Mouse (Mus musculus) liver, postnatal 0 days (tissue): ENCODE measurements around the gene Inmt.

Experiments
- CTCF ChIP-seq: sonication (generic); IDR thresholded peaks from 2 replicates; pipeline ENCODE4 v1.5.1; 2016; ENCODE audit warnings: antibody characterized with exemption, low read depth
- EP300 ChIP-seq: IDR thresholded peaks from 2 replicates; pipeline ENCODE4 v1.6.1; 2016; ENCODE audit warnings: antibody characterized with exemption, low read depth, mild to moderate bottlenecking

DNA sequence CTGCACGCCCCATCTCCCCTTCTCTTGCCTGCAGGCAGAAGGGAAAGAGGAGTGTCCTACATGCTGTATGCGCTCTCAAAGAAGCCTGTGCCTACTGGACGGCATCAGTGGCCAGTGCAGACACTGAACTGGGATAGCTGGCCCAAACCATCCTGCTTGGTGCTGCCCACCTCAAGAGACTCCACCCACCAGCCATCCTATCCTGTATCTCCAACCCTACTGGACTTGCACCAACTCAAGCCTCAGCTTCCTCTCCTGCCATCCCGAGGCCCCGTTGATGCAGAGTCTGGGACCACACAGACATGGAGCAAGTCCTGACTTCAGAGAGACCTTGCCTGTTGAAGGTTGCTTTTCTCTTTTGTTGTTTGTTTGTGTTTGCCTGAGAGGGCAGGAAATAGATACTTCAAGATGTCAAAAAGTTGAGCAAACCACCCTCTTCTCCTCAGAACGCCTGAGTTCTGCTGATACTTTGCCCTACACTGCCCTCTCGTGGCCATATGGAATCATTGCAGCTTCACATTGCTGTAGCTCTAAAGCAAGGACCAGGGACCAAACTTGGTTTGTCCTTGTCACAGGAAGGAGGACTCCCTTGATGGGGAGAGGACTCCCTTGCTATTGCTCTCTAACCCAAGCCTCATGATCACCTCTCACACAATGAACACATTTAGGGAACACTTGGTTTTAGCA, 7.9 kb downstream of the Inmt start:
- TF ChIP-seq CTCF (peak; percentile 97), EP300 (no peak)
